Mouse (Mus musculus) frontal cortex, postnatal 25 days (tissue): ENCODE data around the gene Smyd3.
A peak's percentile ranks its signal among the peaks of the same experiment; 100 is the strongest.

Experiments used
- DNase-seq, 2 experiments: peaks; one replicate each; pipeline ENCODE4 v3.0.0; 2022; ENCODE audit warnings: low spot score in 2 of 2

Gene Smyd3

GRCm38 (mm10) chr1:179384296-179384695, 133.5 kb downstream of the Smyd3 start:
- no peak for DNase-seq

GRCm38 (mm10) chr1:179378102-179378501, 139.7 kb downstream of the Smyd3 start:
- no peak for DNase-seq

- DNase-seq, result no peak
Observed at GRCm38 (mm10) chr1:179374987-179375386, 142.9 kb downstream of the Smyd3 start.

- DNase-seq, result no peak
Observed at GRCm38 (mm10) chr1:179373911-179374310, 143.9 kb downstream of the Smyd3 start.

- no peak for DNase-seq
Observed at GRCm38 (mm10) chr1:179371191-179371590, 146.7 kb downstream of the Smyd3 start.

- no peak for DNase-seq
Observed at GRCm38 (mm10) chr1:179368426-179369010, 149.3 kb downstream of the Smyd3 start.

- no peak for DNase-seq
Observed at GRCm38 (mm10) chr1:179361481-179362466, 156.1 kb downstream of the Smyd3 start.

GRCm38 (mm10) chr1:179357111-179357510, 160.7 kb downstream of the Smyd3 start:
- no peak for DNase-seq

GRCm38 (mm10) chr1:179354250-179354649, 163.6 kb downstream of the Smyd3 start:
- no peak for DNase-seq

GRCm38 (mm10) chr1:179345318-179345925, 172.4 kb downstream of the Smyd3 start:
- no peak for DNase-seq

- DNase-seq, result no peak
Observed at GRCm38 (mm10) chr1:179343426-179343825, 174.4 kb downstream of the Smyd3 start.

- DNase-seq, result no peak
Observed at GRCm38 (mm10) chr1:179341589-179341988, 176.3 kb downstream of the Smyd3 start.

GRCm38 (mm10) chr1:179339066-179339465, 178.8 kb downstream of the Smyd3 start:
- DNase-seq, result no peak

- DNase-seq, result no peak
Observed at GRCm38 (mm10) chr1:179337529-179337928, 180.3 kb downstream of the Smyd3 start.

- DNase-seq, result no peak
Observed at GRCm38 (mm10) chr1:179326965-179327308, 190.9 kb downstream of the Smyd3 start.

- DNase-seq, result peak in 1 of 2 experiments; percentile 9
Observed at GRCm38 (mm10) chr1:179326262-179326964, 191.4 kb downstream of the Smyd3 start.

GRCm38 (mm10) chr1:179324271-179324670, 193.6 kb downstream of the Smyd3 start:
- no peak for DNase-seq

- DNase-seq, result no peak
Observed at GRCm38 (mm10) chr1:179313618-179314017, 204.2 kb downstream of the Smyd3 start.

- no peak for DNase-seq
Observed at GRCm38 (mm10) chr1:179309487-179309886, 208.4 kb downstream of the Smyd3 start.

GRCm38 (mm10) chr1:179302446-179303230, 215.2 kb downstream of the Smyd3 start:
- DNase-seq, result no peak

- DNase-seq, result no peak
Observed at GRCm38 (mm10) chr1:179295626-179296025, 222.2 kb downstream of the Smyd3 start.
